Mouse (Mus musculus): ENCODE data around the gene 6330409D20Rik. TPM values are rescaled to one million over a fixed set of nuclear protein-coding genes. Genes with fewer than 3 reads are reported as not detected.

The 6330409D20Rik gene
- total and polyA plus RNA-seq, 2 experiments from 2014 or later: 3.2 to 3.6 TPM

GRCm38 (mm10) chr2:32728463-32728862 lies 12.4 kb downstream of the 6330409D20Rik start:
- H3K9me3 ChIP-seq (ENCODE audit: low read length): no peaks in the 10 kb centered on the region
- peaks cover 3% of the 10 kb centered on the region; the same call in 1 of the 2 replicates for H3K4me1 ChIP-seq (ENCODE audit: insufficient read depth, low read length)
- H3K27ac ChIP-seq: no peak overlapping the region
- no peak for DNase-seq (ENCODE audit: low spot score)
- no peaks in the 10 kb centered on the region for H3K36me3 ChIP-seq (ENCODE audit: insufficient read depth, low read length)
- TF ChIP-seq CTCF (IDR thresholded peaks at IDR 0.05; ENCODE audit: low read depth): no peak
- H3K27me3 ChIP-seq (ENCODE audit: insufficient read depth, low read length): no peaks in the 10 kb centered on the region
- no peak overlapping the region for H3K9ac ChIP-seq (replicated peaks; ENCODE audit: low read length)
- peak overlapping the region; percentile 45 for H3K4me2 ChIP-seq (ENCODE audit: low read depth, low read length)
- 0 out of 2 replicates have a peak overlapping the region, but pooled peaks have one; percentile 24 for H3K4me3 ChIP-seq (ENCODE audit: low read length)
- no peak for ATAC-seq
- WGBS: 70% methylated on average over 7 of the region's 7 CpGs

- ATAC-seq (peak; percentile 96), DNase-seq (ENCODE audit: low spot score) (peak; percentile 95)
- peaks cover 3% of the 10 kb centered on the region; the same call in 1 of the 2 replicates for H3K4me1 ChIP-seq (ENCODE audit: insufficient read depth, low read length)
- WGBS: under 1% methylated on average over 16 of the region's 16 CpGs
- no peaks in the 10 kb centered on the region for H3K36me3 ChIP-seq (ENCODE audit: insufficient read depth, low read length)
- peak overlapping the region; percentile 36 for H3K27ac ChIP-seq
- H3K4me2 ChIP-seq (ENCODE audit: low read depth, low read length): peak overlapping the region; percentile 45
- no peak for TF ChIP-seq CTCF (IDR thresholded peaks at IDR 0.05; ENCODE audit: low read depth)
- H3K9me3 ChIP-seq (ENCODE audit: low read length): no peaks in the 10 kb centered on the region
- H3K27me3 ChIP-seq (ENCODE audit: insufficient read depth, low read length): no peaks in the 10 kb centered on the region
- H3K4me3 ChIP-seq (ENCODE audit: low read length): peak overlapping the region; percentile 24
- no peak overlapping the region; the same call in 1 of the 2 replicates for H3K9ac ChIP-seq (replicated peaks; ENCODE audit: low read length)
Measured at GRCm38 (mm10) chr2:32727435-32727834, 13.4 kb downstream of the 6330409D20Rik start.

- Histone ChIP-seq H3K27ac (no peak overlapping the region), H3K9ac (replicated peaks; ENCODE audit: low read length) (no peak overlapping the region), H3K27me3 (ENCODE audit: insufficient read depth, low read length) (no peaks in the 10 kb centered on the region), H3K4me3 (ENCODE audit: low read length) (no peak overlapping the region), H3K36me3 (ENCODE audit: insufficient read depth, low read length) (no peaks in the 10 kb centered on the region), H3K4me2 (ENCODE audit: low read depth, low read length) (no peak overlapping the region), H3K9me3 (ENCODE audit: low read length) (no peaks in the 10 kb centered on the region), H3K4me1 (ENCODE audit: insufficient read depth, low read length) (peaks cover 3% of the 10 kb centered on the region; the same call in 1 of the 2 replicates)
- no peak for TF ChIP-seq CTCF (IDR thresholded peaks at IDR 0.05; ENCODE audit: low read depth)
- 74% methylated on average over 16 of the region's 16 CpGs for WGBS
- ATAC-seq: no peak
- no peak for DNase-seq (ENCODE audit: low spot score)
Measured at GRCm38 (mm10) chr2:32724832-32725790, 15.7 kb downstream of the 6330409D20Rik start.

GRCm38 (mm10) chr2:32724149-32724548 lies 16.7 kb downstream of the 6330409D20Rik start:
- no peak for DNase-seq (ENCODE audit: low spot score)
- ATAC-seq: no peak
- H3K9me3 ChIP-seq (ENCODE audit: low read length): no peaks in the 10 kb centered on the region
- H3K36me3 ChIP-seq (ENCODE audit: insufficient read depth, low read length): no peaks in the 10 kb centered on the region
- no peak overlapping the region for H3K27ac ChIP-seq
- WGBS: 79% methylated on average over 4 of the region's 4 CpGs
- H3K9ac ChIP-seq (replicated peaks; ENCODE audit: low read length): no peak overlapping the region
- H3K4me3 ChIP-seq (ENCODE audit: low read length): no peak overlapping the region
- no peak for TF ChIP-seq CTCF (IDR thresholded peaks at IDR 0.05; ENCODE audit: low read depth)
- H3K4me1 ChIP-seq (ENCODE audit: insufficient read depth, low read length): peaks cover 3% of the 10 kb centered on the region; the same call in 1 of the 2 replicates
- no peak overlapping the region for H3K4me2 ChIP-seq (ENCODE audit: low read depth, low read length)
- H3K27me3 ChIP-seq (ENCODE audit: insufficient read depth, low read length): no peaks in the 10 kb centered on the region

GRCm38 (mm10) chr2:32722581-32722980 lies 18.2 kb downstream of the 6330409D20Rik start:
- Histone ChIP-seq H3K36me3 (ENCODE audit: insufficient read depth, low read length) (no peaks in the 10 kb centered on the region), H3K27ac (no peak overlapping the region), H3K9me3 (ENCODE audit: low read length) (no peaks in the 10 kb centered on the region), H3K9ac (replicated peaks; ENCODE audit: low read length) (no peak overlapping the region), H3K4me1 (ENCODE audit: insufficient read depth, low read length) (peaks cover 3% of the 10 kb centered on the region; the same call in 1 of the 2 replicates), H3K4me2 (ENCODE audit: low read depth, low read length) (no peak overlapping the region), H3K27me3 (ENCODE audit: insufficient read depth, low read length) (no peaks in the 10 kb centered on the region), H3K4me3 (ENCODE audit: low read length) (no peak overlapping the region)
- no peak for DNase-seq (ENCODE audit: low spot score)
- WGBS: 69% methylated on average over 3 of the region's 3 CpGs
- no peak for TF ChIP-seq CTCF (IDR thresholded peaks at IDR 0.05; ENCODE audit: low read depth)
- no peak for ATAC-seq

- Histone ChIP-seq H3K36me3 (ENCODE audit: insufficient read depth, low read length) (no peaks in the 10 kb centered on the region), H3K9me3 (ENCODE audit: low read length) (no peaks in the 10 kb centered on the region), H3K4me3 (ENCODE audit: low read length) (no peak overlapping the region), H3K27me3 (ENCODE audit: insufficient read depth, low read length) (no peaks in the 10 kb centered on the region), H3K4me1 (ENCODE audit: insufficient read depth, low read length) (peaks cover 1% of the 10 kb centered on the region; the same call in 1 of the 2 replicates), H3K27ac (no peak overlapping the region), H3K4me2 (ENCODE audit: low read depth, low read length) (no peak overlapping the region), H3K9ac (replicated peaks; ENCODE audit: low read length) (no peak overlapping the region)
- DNase-seq (ENCODE audit: low spot score) (no peak), ATAC-seq (no peak)
- 61% methylated on average over 6 of the region's 6 CpGs for whole genome bisulfite sequencing
- no peak for TF ChIP-seq CTCF (IDR thresholded peaks at IDR 0.05; ENCODE audit: low read depth)
Measured at GRCm38 (mm10) chr2:32722046-32722445, 18.8 kb downstream of the 6330409D20Rik start.

All from hindbrain, postnatal 0 days (tissue).